Mouse (Mus musculus): ENCODE data around the gene Plekho2.

The Plekho2 gene

GRCm38 (mm10) chr9:65555001-65555405, 24.8 kb downstream of the Plekho2 start:
- DNase-seq (ENCODE audit: low read depth in 1 of 2, low spot score in 2 of 2), result no peak

GRCm38 (mm10) chr9:65552711-65553110, 27.1 kb downstream of the Plekho2 start:
- DNase-seq (ENCODE audit: low read depth in 1 of 2, low spot score in 2 of 2), result no peak

- DNase-seq (ENCODE audit: low read depth in 1 of 2, low spot score in 2 of 2), result no peak
Observed at GRCm38 (mm10) chr9:65552141-65552540, 27.7 kb downstream of the Plekho2 start.

GRCm38 (mm10) chr9:65551035-65551434, 28.8 kb downstream of the Plekho2 start:
- DNase-seq (ENCODE audit: low read depth in 1 of 2, low spot score in 2 of 2), result peak in 1 of 2 experiments; percentile 67

- no peak for DNase-seq (ENCODE audit: low read depth in 1 of 2, low spot score in 2 of 2)
Observed at GRCm38 (mm10) chr9:65550079-65550831, 29.6 kb downstream of the Plekho2 start.

- DNase-seq (ENCODE audit: low read depth in 1 of 2, low spot score in 2 of 2), result no peak
Observed at GRCm38 (mm10) chr9:65549643-65550042, 30.2 kb downstream of the Plekho2 start.

- DNase-seq (ENCODE audit: low read depth in 1 of 2, low spot score in 2 of 2), result no peak
Observed at GRCm38 (mm10) chr9:65549139-65549538, 30.7 kb downstream of the Plekho2 start.

- DNase-seq (ENCODE audit: low read depth in 1 of 2, low spot score in 2 of 2), result no peak
Observed at GRCm38 (mm10) chr9:65548311-65548710, 31.5 kb downstream of the Plekho2 start.

- no peak for DNase-seq (ENCODE audit: low read depth in 1 of 2, low spot score in 2 of 2)
Observed at GRCm38 (mm10) chr9:65547844-65548243, 32.0 kb downstream of the Plekho2 start.

- no peak for DNase-seq (ENCODE audit: low read depth in 1 of 2, low spot score in 2 of 2)
Observed at GRCm38 (mm10) chr9:65547111-65547510, 32.7 kb downstream of the Plekho2 start.

- no peak for DNase-seq (ENCODE audit: low read depth in 1 of 2, low spot score in 2 of 2)
Observed at GRCm38 (mm10) chr9:65546413-65546695, 33.5 kb downstream of the Plekho2 start.

GRCm38 (mm10) chr9:65545635-65546412, 34.0 kb downstream of the Plekho2 start:
- peak; percentile 74 to 77 for DNase-seq (ENCODE audit: low read depth in 1 of 2, low spot score in 2 of 2)

- DNase-seq (ENCODE audit: low read depth in 1 of 2, low spot score in 2 of 2), result peak in 1 of 2 experiments; percentile 65
Observed at GRCm38 (mm10) chr9:65542111-65542524, 37.7 kb downstream of the Plekho2 start.

- DNase-seq (ENCODE audit: low read depth in 1 of 2, low spot score in 2 of 2), result peak; percentile 83 to 85
Observed at GRCm38 (mm10) chr9:65541126-65542068, 38.4 kb downstream of the Plekho2 start.

- DNase-seq (ENCODE audit: low read depth in 1 of 2, low spot score in 2 of 2), result no peak
Observed at GRCm38 (mm10) chr9:65539697-65540096, 40.1 kb downstream of the Plekho2 start.

GRCm38 (mm10) chr9:65537901-65538630, 41.8 kb downstream of the Plekho2 start:
- DNase-seq (ENCODE audit: low read depth in 1 of 2, low spot score in 2 of 2), result no peak

- no peak for DNase-seq (ENCODE audit: low read depth in 1 of 2, low spot score in 2 of 2)
Observed at GRCm38 (mm10) chr9:65536491-65536890, 43.3 kb downstream of the Plekho2 start.

GRCm38 (mm10) chr9:65535789-65536469, 43.9 kb downstream of the Plekho2 start:
- DNase-seq (ENCODE audit: low read depth in 1 of 2, low spot score in 2 of 2), result peak; percentile 65 to 72

GRCm38 (mm10) chr9:65535191-65535722, 44.6 kb downstream of the Plekho2 start:
- DNase-seq (ENCODE audit: low read depth in 1 of 2, low spot score in 2 of 2), result peak; percentile 76 to 84

GRCm38 (mm10) chr9:65534111-65534510, 45.7 kb downstream of the Plekho2 start:
- no peak for DNase-seq (ENCODE audit: low read depth in 1 of 2, low spot score in 2 of 2)
